Mouse (Mus musculus) liver, adult 2 months (tissue): ENCODE measurements around the gene Lypla2.

Source experiments
- CTCF ChIP-seq: fragments of 200-500 bp; IDR thresholded peaks from 2 replicates; pipeline ENCODE4 v1.5.1; 2011; ENCODE audit warnings: low read depth, low read length, control low read depth
- POLR2A ChIP-seq: fragments of 200-500 bp; IDR thresholded peaks from 2 replicates; pipeline ENCODE4 v1.6.1; 2011; ENCODE audit warnings: low read length, control low read depth; ENCODE audit not compliant: insufficient read depth; ENCODE audit errors: extremely low read depth

DNA sequence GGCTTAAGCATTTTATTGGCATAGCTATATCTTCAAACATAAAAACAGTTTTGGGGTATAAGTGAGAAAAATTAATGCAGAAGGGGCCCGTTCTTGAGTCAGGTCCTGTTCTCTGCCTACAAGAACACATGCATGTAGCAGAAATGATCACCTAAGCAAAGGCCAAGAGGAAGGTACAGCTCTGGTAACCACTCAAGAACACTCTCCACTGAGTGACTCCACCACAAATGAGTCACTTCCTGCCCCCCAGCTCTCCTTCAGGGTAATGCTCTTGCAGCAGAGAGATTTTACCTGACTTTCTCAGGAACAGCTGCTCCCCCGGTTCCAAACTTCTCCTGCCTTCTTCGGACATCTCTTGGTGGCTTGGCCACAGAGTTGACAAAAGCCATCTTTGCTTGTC, 34.4 kb upstream of the Lypla2 start:
- no peak for TF ChIP-seq CTCF
- no peak for TF ChIP-seq POLR2A
